Mouse (Mus musculus): ENCODE data around the gene Gm9913. TPM values are rescaled to one million over a fixed set of nuclear protein-coding genes. Genes with fewer than 3 reads are reported as not detected.

Gm9913 gene
- total RNA-seq, 2 experiments from 2014 or later: not detected

DNA sequence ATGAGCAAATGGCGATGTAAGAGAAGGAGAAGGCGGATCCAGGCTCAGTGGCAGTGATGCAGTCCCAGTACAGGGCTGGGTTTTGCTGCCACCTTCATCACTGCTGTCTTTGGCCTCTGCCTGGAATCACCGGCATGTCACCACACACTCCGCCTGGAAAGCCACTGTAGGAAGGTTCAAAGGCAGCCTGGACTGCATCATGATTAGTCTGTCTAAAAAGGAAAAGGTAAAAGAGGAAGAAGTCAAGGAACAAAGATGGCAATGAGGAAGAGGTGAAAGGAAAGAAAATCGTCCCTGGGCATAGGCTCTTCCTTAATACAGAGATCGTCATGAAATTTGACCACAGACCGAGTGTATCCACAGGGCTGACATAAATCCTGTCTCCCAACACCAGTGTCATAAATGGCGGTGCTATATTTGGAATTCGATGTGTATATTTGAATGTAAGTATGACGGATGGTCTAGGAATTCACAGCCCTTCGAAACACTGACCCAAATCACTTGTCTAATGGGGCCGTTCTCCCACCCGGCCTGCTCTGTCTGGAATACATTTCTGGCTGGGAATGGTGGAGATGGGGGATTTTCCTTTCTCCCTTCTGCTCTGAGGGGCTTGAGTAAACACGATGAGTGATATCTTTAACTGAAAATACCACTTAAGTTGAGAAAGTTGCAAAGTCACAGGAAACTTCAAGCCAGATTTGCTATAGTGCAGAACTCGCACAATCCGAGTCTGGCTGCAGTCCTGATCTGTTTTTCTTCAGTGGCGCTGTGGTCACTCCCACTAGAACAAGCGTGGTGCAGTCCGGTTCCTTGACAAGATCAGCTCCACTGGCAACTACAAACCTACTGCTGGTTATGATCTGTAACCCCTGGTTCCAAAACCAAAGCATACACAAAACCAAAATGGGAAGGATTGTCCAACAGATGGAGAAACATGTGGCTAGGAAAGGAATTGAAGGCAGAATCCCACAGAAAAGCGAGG lies 9.8 kb upstream of the Gm9913 start:
- ATAC-seq (replicated peaks; ENCODE audit: poor library complexity, severe bottlenecking): peak; percentile 80

DNA sequence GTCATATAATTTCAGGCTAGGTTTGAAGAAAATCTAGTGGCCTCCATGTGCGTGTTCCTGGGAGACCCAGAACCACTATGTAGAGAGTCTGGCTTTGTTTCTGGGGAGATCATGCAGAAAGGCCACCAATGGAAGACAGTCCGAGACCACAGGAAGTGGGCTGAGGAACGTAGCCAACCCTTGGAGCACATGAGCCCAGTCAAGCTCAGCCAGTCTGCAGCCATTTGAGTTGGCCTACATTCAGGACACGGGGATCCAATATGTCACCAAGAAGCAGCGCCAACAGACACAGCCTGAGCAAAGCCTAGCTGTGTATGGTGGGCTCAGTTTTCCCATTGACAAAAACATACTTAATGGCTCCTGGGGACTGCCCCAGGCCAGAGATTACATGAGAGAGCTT lies 8.2 kb upstream of the Gm9913 start:
- ATAC-seq (replicated peaks; ENCODE audit: poor library complexity, severe bottlenecking): peak; percentile 15; the same call in 1 of the 2 replicates

DNA sequence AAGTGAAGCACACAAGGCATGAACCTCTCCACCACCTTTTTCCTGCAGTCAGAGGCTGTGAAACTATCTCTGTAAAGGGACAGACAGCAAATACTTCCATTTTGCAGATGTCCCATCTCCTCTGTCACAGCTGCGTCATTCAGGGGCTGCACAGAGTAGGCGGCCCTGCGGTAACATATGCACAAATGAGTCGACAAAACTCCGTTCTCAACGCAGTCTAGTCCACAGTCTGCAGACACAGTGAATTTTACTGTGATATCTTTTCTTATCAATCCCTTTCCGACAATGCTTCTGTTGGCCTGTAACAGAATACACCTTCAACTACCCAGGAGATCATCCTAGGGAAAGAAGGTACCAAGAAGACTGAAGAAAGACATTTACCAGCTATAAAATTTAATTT lies 6.7 kb upstream of the Gm9913 start:
- ATAC-seq (replicated peaks; ENCODE audit: poor library complexity, severe bottlenecking): no peak

DNA sequence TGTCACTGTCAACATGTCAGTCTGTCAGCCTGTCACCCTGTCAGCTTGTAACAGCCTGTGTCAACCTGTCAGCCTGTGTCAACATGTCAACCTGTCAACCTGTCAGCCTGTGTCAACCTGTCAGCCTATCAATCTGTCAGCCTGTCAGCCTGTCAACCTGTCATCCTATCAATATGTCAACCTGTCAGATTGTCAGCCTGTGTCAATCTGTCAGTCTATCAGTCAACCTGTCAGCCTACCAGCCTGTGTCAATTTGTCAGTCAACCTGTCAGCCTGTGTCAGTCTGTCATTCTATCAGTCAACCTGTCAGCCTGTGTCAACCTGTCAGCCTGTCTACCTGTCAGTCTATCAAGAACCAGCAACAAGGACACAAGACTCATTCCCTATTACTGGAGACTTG lies 3.4 kb upstream of the Gm9913 start:
- ATAC-seq (replicated peaks; ENCODE audit: poor library complexity, severe bottlenecking): no peak

GRCm38 (mm10) chr2:125505746-125506315 lies 942 bp downstream of the Gm9913 start:
- ATAC-seq (replicated peaks; ENCODE audit: poor library complexity, severe bottlenecking): peak; percentile 45

DNA sequence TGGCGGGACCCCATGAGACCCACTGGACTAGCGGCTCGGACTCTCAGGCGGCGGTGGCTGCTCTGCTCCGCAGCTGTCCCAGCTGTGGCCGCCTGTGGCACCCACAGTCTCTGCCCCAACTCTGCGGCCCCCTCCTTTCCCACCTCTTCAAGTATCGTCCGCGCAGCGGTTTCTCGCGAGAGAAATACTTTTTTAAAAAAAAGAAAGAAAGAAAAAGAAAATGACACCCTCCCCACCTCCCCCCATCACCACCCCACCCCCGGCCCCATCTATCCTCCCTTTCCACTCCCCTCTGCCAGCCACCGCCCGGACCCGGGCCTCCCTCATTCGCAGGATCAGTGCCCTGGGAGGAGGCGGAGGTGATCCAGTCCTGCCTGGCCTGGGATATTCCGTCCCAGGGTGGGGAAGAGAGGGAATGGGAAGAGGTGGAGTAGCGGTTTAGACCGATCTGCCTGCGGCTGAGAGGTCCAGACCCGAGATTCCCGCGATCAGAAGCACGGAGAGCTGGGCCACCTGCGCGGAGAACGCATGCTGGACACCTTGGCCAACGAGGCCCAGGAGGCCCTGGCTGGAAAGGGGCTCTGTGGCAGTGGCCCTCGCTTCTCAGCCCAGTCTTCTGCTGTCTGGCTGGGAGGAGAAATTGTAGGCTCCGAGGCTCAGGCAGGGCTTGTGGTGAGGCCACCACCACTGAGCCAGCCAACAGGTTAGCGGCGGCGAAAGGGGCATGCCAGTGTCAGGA lies 1.6 kb downstream of the Gm9913 start:
- peak; percentile 66 for ATAC-seq (replicated peaks; ENCODE audit: poor library complexity, severe bottlenecking)

- ATAC-seq (replicated peaks; ENCODE audit: poor library complexity, severe bottlenecking): no peak
Measured at GRCm38 (mm10) chr2:125507893-125508292, 3.0 kb downstream of the Gm9913 start, which contains the start of gene Fbn1. Fbn1 (minus strand) TSS chr2:125507993.

- ATAC-seq (replicated peaks; ENCODE audit: poor library complexity, severe bottlenecking): no peak
Measured at GRCm38 (mm10) chr2:125508381-125508780, 3.5 kb downstream of the Gm9913 start.

DNA sequence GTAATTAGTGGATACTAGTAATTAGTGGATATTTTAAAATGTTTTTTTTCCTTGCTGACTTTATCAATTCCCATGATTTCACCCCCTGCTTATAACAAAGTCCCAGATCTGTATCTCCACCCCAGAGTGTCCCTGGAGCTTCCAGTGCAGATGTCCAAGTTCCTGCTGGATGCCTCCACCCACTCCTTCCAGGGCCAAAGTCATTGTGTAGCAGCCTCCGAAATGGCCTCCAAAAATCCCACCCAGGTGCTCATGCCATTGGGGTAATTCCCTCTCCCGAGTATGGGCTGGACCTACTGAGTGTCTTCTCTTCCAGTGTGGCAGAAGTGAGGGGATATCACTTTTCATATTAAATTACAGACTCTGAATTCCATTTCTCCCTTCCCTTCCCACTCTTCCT lies 5.9 kb downstream of the Gm9913 start:
- no peak for ATAC-seq (replicated peaks; ENCODE audit: poor library complexity, severe bottlenecking)

DNA sequence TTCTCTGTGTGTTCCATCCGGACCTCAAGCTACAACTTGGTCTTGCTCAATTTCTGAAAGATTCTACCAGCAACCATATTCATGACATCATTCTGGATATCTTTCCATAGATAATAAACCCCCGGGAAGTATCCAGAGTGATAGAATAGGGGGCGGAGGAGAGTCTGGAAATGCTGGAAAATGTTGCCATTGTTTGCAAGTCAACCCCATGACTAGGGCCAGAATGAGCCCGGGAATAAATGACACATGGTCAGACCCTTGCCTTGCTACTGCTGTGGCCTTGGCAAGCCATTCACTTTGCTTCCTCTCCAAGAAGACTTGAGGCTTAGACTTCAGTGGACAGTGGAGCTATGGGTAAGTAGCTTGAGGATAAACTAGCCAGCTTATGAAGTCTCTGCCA lies 7.0 kb downstream of the Gm9913 start:
- no peak for ATAC-seq (replicated peaks; ENCODE audit: poor library complexity, severe bottlenecking)

GRCm38 (mm10) chr2:125512544-125512943 lies 7.7 kb downstream of the Gm9913 start:
- no peak for ATAC-seq (replicated peaks; ENCODE audit: poor library complexity, severe bottlenecking)

- no peak for ATAC-seq (replicated peaks; ENCODE audit: poor library complexity, severe bottlenecking)
Measured at GRCm38 (mm10) chr2:125514391-125514790, 9.5 kb downstream of the Gm9913 start.

DNA sequence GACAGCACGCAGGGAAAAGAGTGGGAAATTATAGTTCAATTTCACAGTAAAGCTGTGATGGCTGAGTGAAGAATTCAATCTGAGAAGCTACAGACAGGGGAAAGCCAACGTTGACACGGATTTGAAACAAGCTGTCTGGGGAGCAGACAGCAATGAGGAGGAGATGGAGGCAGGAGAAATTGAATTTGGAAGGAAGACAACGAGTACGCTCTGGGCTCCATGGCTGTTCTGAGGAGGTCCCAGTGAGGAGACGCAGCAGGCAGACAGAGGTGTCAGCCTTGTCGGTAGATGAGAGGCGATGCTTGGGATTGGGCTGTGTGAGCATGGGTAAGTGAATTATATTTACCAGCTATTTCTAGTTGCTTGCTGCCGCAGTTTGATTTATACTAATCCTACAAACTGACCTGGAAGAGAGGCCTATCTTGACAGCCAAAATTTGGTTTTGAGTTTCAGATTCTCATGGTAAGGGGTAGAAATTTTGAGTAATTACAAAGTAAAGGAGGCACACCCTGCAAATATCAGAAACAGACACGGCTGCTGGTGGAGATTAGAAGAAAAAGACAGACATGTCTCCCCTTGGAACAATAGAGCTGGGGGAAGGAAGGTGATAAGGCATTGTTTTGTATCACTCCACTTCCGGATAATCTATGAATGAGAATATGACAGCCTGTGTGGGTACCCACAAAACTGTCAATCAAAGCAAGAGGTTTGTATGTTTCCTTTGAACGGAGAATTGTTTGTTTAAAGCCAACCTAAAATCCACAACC lies 10.6 kb downstream of the Gm9913 start:
- no peak for ATAC-seq (replicated peaks; ENCODE audit: poor library complexity, severe bottlenecking)

DNA sequence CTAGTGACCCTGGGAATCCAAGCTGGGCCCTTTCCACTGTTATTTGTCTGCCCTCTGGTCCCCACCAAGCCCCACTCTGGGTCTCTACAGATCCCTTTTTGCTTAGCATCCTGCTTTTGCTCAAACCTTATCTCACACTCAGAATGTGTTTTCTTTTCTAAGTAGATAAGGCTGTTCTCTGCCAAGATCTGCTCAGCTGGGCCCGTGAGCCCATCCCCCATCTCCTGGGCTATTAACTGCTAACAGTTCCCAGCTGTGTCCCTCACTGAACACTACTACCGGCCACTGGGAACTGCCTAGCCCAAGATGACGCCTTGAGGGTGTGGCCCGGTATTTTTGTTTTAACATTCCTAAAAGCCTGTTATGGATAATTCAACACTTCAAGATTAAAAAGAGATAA lies 11.7 kb downstream of the Gm9913 start:
- ATAC-seq (replicated peaks; ENCODE audit: poor library complexity, severe bottlenecking): no peak

DNA sequence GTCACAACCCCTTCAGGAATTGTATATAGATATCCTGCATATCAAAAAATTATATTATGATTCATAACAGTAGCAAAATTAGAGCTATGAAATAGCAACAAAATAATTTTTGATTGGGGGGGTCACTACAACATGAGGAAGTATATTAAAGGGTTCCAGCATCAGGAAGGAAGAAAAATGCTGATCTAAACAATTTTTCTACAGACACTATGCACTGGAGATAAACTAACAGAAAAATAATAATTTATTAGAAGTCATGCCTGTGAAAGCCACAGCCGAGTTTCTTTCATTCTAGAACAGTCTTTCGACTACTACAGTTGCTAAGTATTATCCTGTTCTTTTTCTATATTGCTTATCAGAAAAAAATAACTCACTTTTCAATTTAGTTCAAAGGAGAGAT lies 20.6 kb downstream of the Gm9913 start:
- no peak for ATAC-seq (replicated peaks; ENCODE audit: poor library complexity, severe bottlenecking)

- ATAC-seq (replicated peaks; ENCODE audit: poor library complexity, severe bottlenecking): no peak
Measured at GRCm38 (mm10) chr2:125526566-125526965, 21.7 kb downstream of the Gm9913 start.

- no peak for ATAC-seq (replicated peaks; ENCODE audit: poor library complexity, severe bottlenecking)
Measured at GRCm38 (mm10) chr2:125530665-125531064, 25.8 kb downstream of the Gm9913 start.

DNA sequence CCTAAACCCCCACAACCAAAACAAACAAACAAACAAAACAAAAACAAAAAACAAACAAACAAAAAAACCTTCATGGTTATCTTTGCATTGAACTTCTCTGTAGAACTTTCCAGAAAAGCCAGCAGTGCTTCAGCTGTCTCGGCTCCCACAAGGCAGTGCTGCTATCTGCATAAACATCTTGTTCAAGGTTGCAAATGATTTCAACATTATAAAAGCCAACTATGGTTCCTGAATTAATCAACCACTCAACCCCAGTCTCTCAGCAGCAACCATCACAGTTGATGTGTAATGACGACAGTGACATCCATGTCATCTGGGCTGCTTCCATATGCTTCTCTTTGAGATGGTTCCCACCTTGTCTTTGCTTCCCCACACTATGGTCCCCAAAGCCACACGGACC lies 34.8 kb downstream of the Gm9913 start:
- no peak for ATAC-seq (replicated peaks; ENCODE audit: poor library complexity, severe bottlenecking)

DNA sequence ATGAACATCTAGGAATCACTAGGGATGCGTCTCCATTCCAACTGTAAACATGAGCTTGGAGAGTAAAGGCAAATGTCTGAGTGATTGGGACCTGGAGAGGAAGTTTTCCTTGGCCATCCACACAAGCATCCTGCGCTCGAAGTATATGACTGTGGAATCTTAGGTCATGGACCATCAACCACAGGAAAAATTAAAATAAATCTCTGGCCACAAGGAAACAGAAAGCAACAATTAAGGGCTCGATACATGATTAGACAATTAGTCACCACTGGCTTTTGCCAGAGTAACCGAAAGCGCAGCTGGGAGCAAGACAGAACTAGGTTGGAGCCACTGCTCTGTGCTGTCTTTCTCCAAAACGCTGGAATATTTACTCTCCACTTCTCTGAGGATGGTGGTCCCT lies 35.7 kb downstream of the Gm9913 start:
- ATAC-seq (replicated peaks; ENCODE audit: poor library complexity, severe bottlenecking): no peak

GRCm38 (mm10) chr2:125541451-125541850 lies 36.6 kb downstream of the Gm9913 start:
- no peak for ATAC-seq (replicated peaks; ENCODE audit: poor library complexity, severe bottlenecking)
